Mouse (Mus musculus) mesoderm, embryonic 11.5 days (tissue): ENCODE measurements around the gene Mfap1a.
A peak's percentile ranks its signal among the peaks of the same experiment; 100 is the strongest.
"Not testable (repeated sequence)": the region's sequence is repeated elsewhere in the genome, so short reads cannot be mapped to it uniquely, and the experiment has no call there.

Source experiments
- DNase-seq: peaks from one replicate; pipeline ENCODE4 v3.0.0-alpha.2; 2012; ENCODE audit warnings: low read depth, low spot score

Gene Mfap1a

GRCm38 (mm10) chr2:121505942-121506882, at the start of gene Mfap1a, which contains the start of gene Wdr76:
Gene Mfap1a (minus strand): TSS chr2:121506665.
Gene Wdr76 (plus strand): TSS chr2:121506723.
- peak; percentile 90 for DNase-seq

GRCm38 (mm10) chr2:121551271-121551670, 44.8 kb upstream of the Mfap1a start:
- DNase-seq, result no peak

- no peak for DNase-seq
These were observed 43.2 kb upstream of the Mfap1a start for GRCm38 (mm10) chr2:121549630-121550029.

GRCm38 (mm10) chr2:121544829-121545228, 38.4 kb upstream of the Mfap1a start:
- DNase-seq, result no peak

GRCm38 (mm10) chr2:121525056-121525455, 18.6 kb upstream of the Mfap1a start:
- no peak for DNase-seq

- DNase-seq, result not testable (repeated sequence)
These were observed 16.4 kb upstream of the Mfap1a start for GRCm38 (mm10) chr2:121522830-121523229.

- no peak for DNase-seq
These were observed 15.5 kb upstream of the Mfap1a start for GRCm38 (mm10) chr2:121522006-121522405.

- DNase-seq, result not testable (repeated sequence)
These were observed 12.2 kb upstream of the Mfap1a start for GRCm38 (mm10) chr2:121518711-121519110.

- DNase-seq, result no peak
These were observed 11.6 kb upstream of the Mfap1a start for GRCm38 (mm10) chr2:121518106-121518505.

GRCm38 (mm10) chr2:121514211-121514610, 7.7 kb upstream of the Mfap1a start:
- DNase-seq, result no peak

GRCm38 (mm10) chr2:121512991-121513765, 6.7 kb upstream of the Mfap1a start:
- not testable (repeated sequence) for DNase-seq

GRCm38 (mm10) chr2:121511401-121511800, 4.9 kb upstream of the Mfap1a start:
- DNase-seq, result no peak

GRCm38 (mm10) chr2:121509584-121509983, 3.1 kb upstream of the Mfap1a start:
- DNase-seq, result peak; percentile 54

- DNase-seq, result no peak
These were observed 1.5 kb upstream of the Mfap1a start for GRCm38 (mm10) chr2:121507951-121508330.

GRCm38 (mm10) chr2:121507173-121507950, 897 bp upstream of the Mfap1a start:
- no peak for DNase-seq

- not testable (repeated sequence) for DNase-seq
These were observed 4.9 kb downstream of the Mfap1a start for GRCm38 (mm10) chr2:121501550-121501949.

- not testable (repeated sequence) for DNase-seq
These were observed 22.1 kb downstream of the Mfap1a start for GRCm38 (mm10) chr2:121484403-121484802.

GRCm38 (mm10) chr2:121483576-121483975, 22.9 kb downstream of the Mfap1a start:
- DNase-seq, result no peak

- DNase-seq, result not testable (repeated sequence)
These were observed 25.5 kb downstream of the Mfap1a start for GRCm38 (mm10) chr2:121480916-121481315.

GRCm38 (mm10) chr2:121480498-121480897, 26.0 kb downstream of the Mfap1a start:
- DNase-seq, result peak; percentile 23

GRCm38 (mm10) chr2:121477491-121478266, 28.8 kb downstream of the Mfap1a start:
- DNase-seq, result no peak
